Mouse (Mus musculus) heart, embryonic 10.5 days (tissue): ENCODE results near the gene Tex261. TPM values are rescaled to one million over a fixed set of nuclear protein-coding genes. Genes with fewer than 3 reads are reported as not detected.
"Not testable (repeated sequence)": the region's sequence is repeated elsewhere in the genome, so short reads cannot be mapped to it uniquely, and the experiment has no call there.

ENCODE experiments used
- DNase-seq: peaks from one replicate; pipeline ENCODE4 v3.0.0-alpha.2; 2017; ENCODE audit warnings: low spot score
- H3K27ac ChIP-seq: fragments of 300-500 bp; sonication (generic); 2 replicates; pipeline ENCODE4 v1.5.1; 2016; ENCODE audit warnings: mild to moderate bottlenecking
- H3K27me3 ChIP-seq: fragments of 300-500 bp; sonication (generic); 2 replicates; pipeline ENCODE4 v1.6.1; 2016; ENCODE audit warnings: mild to moderate bottlenecking; ENCODE audit not compliant: poor library complexity, insufficient read depth, severe bottlenecking
- H3K36me3 ChIP-seq: fragments of 300-500 bp; sonication (generic); 2 replicates; pipeline ENCODE4 v1.6.1; 2016; ENCODE audit warnings: mild to moderate bottlenecking, moderate library complexity
- H3K4me1 ChIP-seq: fragments of 300-500 bp; sonication (generic); 2 replicates; pipeline ENCODE4 v1.6.1; 2016; ENCODE audit warnings: mild to moderate bottlenecking
- H3K4me3 ChIP-seq: fragments of 300-500 bp; sonication (generic); 2 replicates; pipeline ENCODE4 v1.5.1; 2016; ENCODE audit warnings: mild to moderate bottlenecking, moderate library complexity
- H3K9me3 ChIP-seq: fragments of 300-500 bp; sonication (generic); 2 replicates; pipeline ENCODE4 v1.6.1; 2016; ENCODE audit warnings: mild to moderate bottlenecking, moderate library complexity
- WGBS: fragments of 180-500 bp; shearing (Covaris S2); methylation state at CpG from one replicate; pipeline ENCODE4 v1.1.7; 2016; 5-methylcytosine and 5-hydroxymethylcytosine counted together
- polyA plus RNA-seq: library from polyadenylated mRNA; unstranded; fragments of >200 nt; fragmentation: Nextera tagmentation; extraction: Ambion mirVana; gene quantifications from 2 replicates; pipeline ENCODE4 v1.2.1, GENCODE M21; 2016

Gene Tex261
- polyA plus RNA-seq: 82.4 and 88.7 TPM in 2 replicates

DNA sequence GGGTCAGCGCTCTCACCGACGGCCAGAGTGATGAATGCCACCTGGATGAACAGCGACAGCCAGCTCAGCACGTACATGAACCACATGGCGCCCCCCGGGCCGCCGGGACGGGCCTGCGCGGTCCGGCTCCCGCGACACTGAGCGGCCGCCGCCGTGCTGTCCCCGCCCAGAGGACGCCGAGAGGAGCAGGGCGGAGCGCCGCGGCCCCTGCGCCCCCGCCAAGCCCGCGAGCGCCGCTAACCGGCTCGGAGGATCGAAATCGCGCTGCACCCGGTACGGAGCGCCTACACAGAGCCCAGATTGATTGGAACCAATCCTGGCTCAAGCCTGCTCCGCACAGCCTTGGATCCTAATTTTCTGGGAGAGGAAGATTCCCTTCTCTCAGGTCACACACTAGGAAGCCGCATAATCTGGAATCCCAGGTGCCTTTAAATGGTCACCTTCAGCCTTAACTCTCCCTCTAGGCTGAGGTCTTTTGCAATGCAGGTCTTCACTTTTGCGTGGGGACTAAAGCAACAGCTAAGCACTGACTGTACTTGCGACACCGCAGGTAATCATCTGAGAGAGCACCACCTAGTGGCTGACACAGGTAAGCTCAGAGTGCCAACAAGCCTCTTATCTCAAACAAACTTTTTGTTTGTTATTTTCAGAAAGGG lies at the start of gene Tex261:
Gene Tex261 (minus strand): TSS at position 176 of the 656 bp plus-strand sequence.
- peak within 1 kb of the TSS; percentile 96 for H3K4me3 ChIP-seq
- peak; percentile 93 for DNase-seq
- no peaks in the 10 kb centered on the region for H3K27me3 ChIP-seq
- peak within 1 kb of the TSS; percentile 95 for H3K27ac ChIP-seq
- H3K36me3 ChIP-seq: peaks cover 29% of the 10 kb centered on the region
- no peaks in the 10 kb centered on the region for H3K9me3 ChIP-seq
- peaks cover 11% of the 10 kb centered on the region for H3K4me1 ChIP-seq
- WGBS: under 1% methylated on average over 45 of the region's 45 CpGs

DNA sequence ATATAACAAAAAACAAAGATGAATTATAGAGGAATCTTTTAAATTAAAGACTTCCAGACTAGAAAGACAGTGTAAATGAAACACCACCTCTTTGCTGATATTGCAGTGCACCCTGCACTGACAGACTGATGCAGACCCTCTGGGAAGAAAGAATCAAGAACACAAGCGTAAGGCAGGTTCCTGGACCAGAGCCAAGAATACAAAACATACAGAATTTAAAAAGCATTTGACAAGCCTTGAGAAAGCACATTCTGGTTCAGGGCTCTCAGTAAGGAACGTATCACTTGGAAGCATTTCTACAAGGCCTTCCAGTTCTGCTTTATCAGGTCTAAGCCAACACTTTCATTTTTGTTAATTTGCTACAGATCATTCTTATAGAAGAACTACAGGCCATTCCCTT lies 46.2 kb upstream of the Tex261 start:
- DNase-seq: no peak
- Histone ChIP-seq H3K4me1 (no peaks in the 10 kb centered on the region), H3K27me3 (no peaks in the 10 kb centered on the region), H3K36me3 (0 out of 2 replicates have a peak, but pooled peaks cover 8% of the 10 kb centered on the region), H3K27ac (no peak overlapping the region), H3K9me3 (no peaks in the 10 kb centered on the region), H3K4me3 (no peak overlapping the region)
- WGBS: 62% methylated on average over 2 of the region's 2 CpGs

DNA sequence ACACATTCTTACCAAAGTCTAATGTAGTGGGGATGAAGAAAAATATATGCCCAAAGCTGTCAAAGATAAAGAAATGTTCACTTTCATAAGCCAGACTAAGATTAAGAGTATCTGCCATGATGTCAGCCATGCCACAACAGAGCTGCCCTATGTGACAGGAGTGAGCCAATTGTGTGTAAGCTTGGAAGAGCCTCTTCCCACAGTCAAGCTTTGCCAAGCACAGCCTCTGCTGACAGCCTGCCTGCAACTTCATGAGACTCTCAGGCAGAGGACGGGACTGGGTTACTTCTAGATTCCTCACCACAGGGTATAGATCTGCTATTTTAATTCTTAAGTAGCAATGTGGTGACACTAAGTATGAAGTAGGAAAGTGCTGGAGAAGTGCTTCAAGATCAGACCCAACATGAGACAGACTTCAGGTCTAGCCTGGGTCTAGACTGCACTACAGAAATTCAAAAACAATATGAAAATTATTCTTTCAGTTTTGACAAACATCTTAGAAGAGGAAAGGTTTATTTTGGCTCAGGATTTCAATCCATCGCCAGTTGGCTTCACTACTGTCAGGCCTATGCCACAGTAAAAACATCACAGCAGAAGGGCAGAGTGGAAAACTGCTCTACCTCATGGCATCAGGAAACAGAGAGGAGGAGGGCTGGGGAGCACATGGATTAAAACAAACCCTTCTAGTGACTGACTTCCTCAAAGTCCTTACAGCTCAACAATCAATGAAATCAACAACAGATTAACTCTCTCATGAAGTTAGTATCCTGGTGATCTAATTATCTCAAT lies 45.3 kb upstream of the Tex261 start:
- no peak overlapping the region for H3K4me3 ChIP-seq
- H3K27ac ChIP-seq: no peak overlapping the region
- WGBS: 70% methylated on average over 2 of the region's 2 CpGs
- H3K9me3 ChIP-seq: no peaks in the 10 kb centered on the region
- no peaks in the 10 kb centered on the region for H3K4me1 ChIP-seq
- no peak for DNase-seq
- peaks cover 15% of the 10 kb centered on the region for H3K36me3 ChIP-seq
- H3K27me3 ChIP-seq: no peaks in the 10 kb centered on the region

DNA sequence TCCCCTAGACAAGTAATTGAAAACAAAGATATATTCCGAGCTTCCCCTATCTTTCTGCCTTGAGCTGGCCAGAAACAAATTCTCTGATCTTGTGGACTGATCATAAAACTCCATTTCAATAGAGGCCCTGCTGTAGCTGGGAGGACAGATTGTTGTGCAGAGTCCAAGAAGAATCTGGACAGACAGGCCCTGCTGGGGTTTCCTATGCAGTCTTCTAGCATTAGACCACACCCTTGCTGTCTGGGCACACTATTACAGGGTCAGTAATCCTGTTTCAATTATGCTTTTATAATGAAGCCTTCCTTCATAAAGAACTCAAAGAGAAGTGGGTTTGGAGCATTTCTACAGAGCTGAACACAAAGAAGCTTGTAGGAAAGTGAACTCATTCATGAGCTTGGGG lies 43.4 kb upstream of the Tex261 start:
- Histone ChIP-seq H3K27me3 (no peaks in the 10 kb centered on the region), H3K9me3 (no peaks in the 10 kb centered on the region), H3K27ac (no peak overlapping the region), H3K4me3 (no peak overlapping the region), H3K4me1 (no peaks in the 10 kb centered on the region), H3K36me3 (peaks cover 22% of the 10 kb centered on the region)
- 83% methylated on average over 1 of the region's 1 CpGs for WGBS
- no peak for DNase-seq

DNA sequence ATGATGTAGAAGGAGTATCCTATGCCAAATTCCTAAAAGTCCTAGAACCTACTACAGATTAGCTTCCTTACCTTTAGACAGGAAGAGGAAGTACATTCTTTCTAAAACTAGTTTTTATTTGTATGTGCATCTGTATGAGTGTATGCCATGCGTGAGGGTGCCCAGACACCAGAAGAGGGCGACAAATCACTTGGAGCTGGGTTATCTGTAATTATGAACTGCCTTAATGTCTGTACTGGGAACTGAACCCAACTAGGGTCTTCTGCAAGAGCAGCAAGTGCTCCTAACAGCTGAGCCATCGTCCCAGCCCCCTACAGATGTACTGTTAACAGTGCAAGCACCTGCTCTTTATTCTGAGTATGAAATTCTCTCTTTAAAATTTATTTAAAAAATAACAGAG lies 40.2 kb upstream of the Tex261 start:
- Histone ChIP-seq H3K4me1 (no peaks in the 10 kb centered on the region), H3K27me3 (no peaks in the 10 kb centered on the region), H3K9me3 (no peaks in the 10 kb centered on the region), H3K27ac (no peak overlapping the region), H3K4me3 (no peak overlapping the region), H3K36me3 (peaks cover 41% of the 10 kb centered on the region)
- no peak for DNase-seq
- WGBS: 92% methylated on average over 3 of the region's 3 CpGs

DNA sequence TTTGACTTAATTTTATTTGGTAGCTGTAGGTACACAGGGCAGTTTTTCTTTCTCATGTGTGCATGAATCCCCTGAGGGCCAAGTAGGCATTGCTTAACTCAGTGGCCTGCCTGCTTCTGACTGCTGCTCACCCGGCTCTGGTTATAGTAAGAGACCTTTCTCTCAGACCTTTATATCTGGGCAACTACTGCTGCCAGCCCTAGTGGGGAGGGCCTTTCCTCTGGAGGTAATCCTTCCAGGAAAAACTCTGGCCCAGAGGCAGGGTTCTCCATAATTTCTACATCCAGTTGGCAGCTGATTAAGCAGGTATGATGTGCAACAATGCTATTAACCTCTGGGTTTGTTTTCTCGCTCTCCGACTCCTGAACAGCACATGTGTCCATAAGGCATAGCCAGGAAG lies 27.2 kb upstream of the Tex261 start:
- Histone ChIP-seq H3K4me1 (no peaks in the 10 kb centered on the region), H3K36me3 (peaks cover 56% of the 10 kb centered on the region), H3K4me3 (no peak overlapping the region), H3K9me3 (no peaks in the 10 kb centered on the region), H3K27ac (no peak overlapping the region), H3K27me3 (no peaks in the 10 kb centered on the region)
- no peak for DNase-seq
- WGBS: 91% methylated on average over 3 of the region's 3 CpGs

DNA sequence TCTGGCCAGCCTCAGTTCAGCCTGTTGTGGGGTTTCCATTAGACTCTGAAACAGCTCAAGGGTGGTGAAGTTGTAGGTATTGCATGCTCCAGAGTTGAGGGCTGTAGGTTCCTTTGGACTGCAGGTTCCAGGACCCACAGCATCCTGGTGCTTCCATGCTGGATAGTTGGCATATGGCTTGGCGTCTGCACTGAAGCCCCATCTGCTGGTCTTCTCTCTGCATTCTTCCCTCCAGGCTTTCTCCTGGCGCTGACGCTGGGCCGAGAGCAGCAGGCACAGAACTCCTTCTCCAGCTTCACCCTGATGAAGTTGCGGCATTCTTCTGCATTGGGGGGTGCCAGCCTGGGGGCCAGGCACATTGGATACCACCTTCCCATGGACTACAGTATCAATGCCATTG lies 26.4 kb upstream of the Tex261 start:
- H3K9me3 ChIP-seq: no peaks in the 10 kb centered on the region
- H3K4me3 ChIP-seq: no peak overlapping the region
- no peaks in the 10 kb centered on the region for H3K4me1 ChIP-seq
- 92% methylated on average over 5 of the region's 5 CpGs for WGBS
- DNase-seq: no peak
- no peaks in the 10 kb centered on the region for H3K27me3 ChIP-seq
- no peak overlapping the region for H3K27ac ChIP-seq
- H3K36me3 ChIP-seq: peaks cover 51% of the 10 kb centered on the region

DNA sequence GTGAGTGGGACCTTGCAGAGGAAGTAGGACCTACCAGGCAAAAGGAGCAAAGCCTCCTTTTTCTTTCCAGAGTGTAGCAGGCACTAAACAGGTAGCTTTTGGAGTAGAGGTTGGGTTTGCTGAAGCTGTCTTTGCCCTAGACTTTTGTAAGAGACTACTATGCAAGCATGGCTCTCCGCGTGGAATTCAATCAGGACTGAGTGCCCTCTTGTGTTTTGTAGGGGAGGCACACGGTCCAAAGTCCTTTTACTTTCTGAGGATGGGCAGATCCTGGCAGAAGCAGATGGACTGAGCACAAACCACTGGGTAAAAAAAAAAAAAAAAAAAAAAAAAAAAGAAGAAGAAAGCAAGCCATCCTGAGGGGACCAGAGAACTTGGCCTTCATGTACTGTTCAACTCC lies 21.1 kb upstream of the Tex261 start:
- Histone ChIP-seq H3K4me3 (no peak overlapping the region), H3K27ac (no peak overlapping the region), H3K4me1 (peaks cover 15% of the 10 kb centered on the region), H3K36me3 (peaks cover 27% of the 10 kb centered on the region), H3K9me3 (no peaks in the 10 kb centered on the region), H3K27me3 (no peaks in the 10 kb centered on the region)
- WGBS: 58% methylated on average over 3 of the region's 3 CpGs
- no peak for DNase-seq

DNA sequence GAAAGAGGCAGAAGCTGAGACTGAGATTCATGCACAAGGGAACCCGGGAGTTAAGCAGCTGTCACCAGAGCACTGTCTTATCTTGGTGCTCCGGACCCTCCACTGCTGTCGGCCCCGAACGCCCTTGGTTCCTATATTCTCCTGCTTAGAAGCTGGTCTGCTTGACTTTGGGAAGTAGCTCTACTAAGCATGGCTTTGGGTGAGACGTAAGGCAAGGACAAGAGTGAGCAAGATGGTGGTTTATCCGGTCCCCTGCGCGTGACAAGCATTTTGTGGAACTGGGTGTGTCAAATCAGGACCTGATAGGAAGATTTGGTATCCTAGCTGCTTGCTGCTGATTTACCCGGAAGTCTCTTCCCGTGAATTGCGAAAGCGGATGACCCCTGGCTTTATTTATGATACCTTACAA lies 19.9 kb upstream of the Tex261 start:
- Histone ChIP-seq H3K4me3 (peak overlapping the region; percentile 81), H3K27ac (peak overlapping the region; percentile 96), H3K9me3 (no peaks in the 10 kb centered on the region), H3K36me3 (peaks cover 15% of the 10 kb centered on the region), H3K27me3 (no peaks in the 10 kb centered on the region), H3K4me1 (peaks cover 21% of the 10 kb centered on the region)
- DNase-seq: no peak
- 6% methylated on average over 13 of the region's 13 CpGs for WGBS

DNA sequence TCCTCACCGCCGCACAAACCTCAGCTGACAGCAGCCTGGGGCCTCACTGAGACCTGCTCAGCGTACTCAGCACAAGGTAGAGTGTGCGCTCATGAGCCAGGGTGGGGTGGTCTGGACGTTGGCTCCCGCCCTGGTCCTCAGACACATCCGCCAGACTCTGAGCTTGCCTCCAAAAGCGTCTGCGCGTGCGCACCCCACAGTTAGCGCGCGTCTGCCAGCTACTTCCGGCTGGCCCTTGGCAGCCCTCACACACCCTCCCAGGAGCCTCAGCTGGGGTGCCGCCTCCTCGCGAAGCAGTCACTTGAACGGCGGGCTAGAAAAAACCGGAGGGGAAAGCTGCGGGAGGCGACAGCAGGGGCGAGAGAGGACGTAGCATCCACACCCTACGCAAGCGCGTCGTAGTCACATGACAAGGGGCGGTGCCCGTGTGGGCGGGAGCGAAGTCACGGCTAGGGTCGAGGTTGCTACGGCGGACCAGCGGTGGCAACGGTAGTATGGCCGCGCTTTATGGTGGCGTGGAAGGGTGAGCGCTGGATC lies 19.2 kb upstream of the Tex261 start, which contains the start of gene Nagk:
Gene Nagk (plus strand): TSS at position 223 of the 537 bp plus-strand sequence.
- Histone ChIP-seq H3K4me3 (peak within 1 kb of the TSS; percentile 81), H3K4me1 (peaks cover 21% of the 10 kb centered on the region), H3K9me3 (no peaks in the 10 kb centered on the region), H3K27me3 (no peaks in the 10 kb centered on the region), H3K36me3 (peaks cover 12% of the 10 kb centered on the region), H3K27ac (peak within 1 kb of the TSS; percentile 96)
- under 1% methylated on average over 43 of the region's 43 CpGs for WGBS
- DNase-seq: peak; percentile 98

DNA sequence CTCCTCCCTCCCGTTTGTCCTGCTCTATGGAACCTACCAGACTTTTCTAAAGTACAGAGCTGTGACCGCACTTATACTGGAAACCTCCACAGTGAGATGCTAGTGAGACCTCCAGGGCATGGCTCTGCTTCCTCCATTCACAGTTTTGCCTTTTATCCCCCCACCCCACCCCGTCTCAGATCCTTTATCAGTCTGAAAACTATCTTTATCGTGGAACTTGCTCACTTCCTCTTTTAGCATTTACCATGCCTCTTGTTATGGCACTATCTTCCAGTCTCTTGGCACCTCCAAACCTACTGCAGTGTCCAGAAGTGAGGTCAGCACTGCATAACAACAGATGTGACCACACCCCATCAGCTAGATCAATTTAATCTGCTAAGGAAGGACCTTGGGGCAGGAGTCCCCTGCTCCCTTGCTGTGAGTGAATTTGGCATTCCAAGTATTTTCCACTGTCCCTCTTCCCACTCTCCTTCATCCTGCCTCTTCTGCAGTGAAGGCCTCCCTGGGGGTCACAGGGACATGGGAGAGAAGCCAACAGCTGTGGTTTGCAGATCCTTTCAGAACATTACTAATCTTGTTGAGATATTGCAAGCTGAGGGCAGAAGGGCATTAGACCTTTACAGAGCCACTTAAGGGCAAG lies 15.8 kb upstream of the Tex261 start:
- WGBS: 58% methylated on average over 4 of the region's 4 CpGs
- H3K36me3 ChIP-seq: no peaks in the 10 kb centered on the region
- no peaks in the 10 kb centered on the region for H3K9me3 ChIP-seq
- peaks cover 26% of the 10 kb centered on the region for H3K4me1 ChIP-seq
- peak; percentile 62 for DNase-seq
- H3K27me3 ChIP-seq: peaks cover 9% of the 10 kb centered on the region; the same call in 1 of the 2 replicates
- no peak overlapping the region for H3K27ac ChIP-seq
- H3K4me3 ChIP-seq: no peak overlapping the region

DNA sequence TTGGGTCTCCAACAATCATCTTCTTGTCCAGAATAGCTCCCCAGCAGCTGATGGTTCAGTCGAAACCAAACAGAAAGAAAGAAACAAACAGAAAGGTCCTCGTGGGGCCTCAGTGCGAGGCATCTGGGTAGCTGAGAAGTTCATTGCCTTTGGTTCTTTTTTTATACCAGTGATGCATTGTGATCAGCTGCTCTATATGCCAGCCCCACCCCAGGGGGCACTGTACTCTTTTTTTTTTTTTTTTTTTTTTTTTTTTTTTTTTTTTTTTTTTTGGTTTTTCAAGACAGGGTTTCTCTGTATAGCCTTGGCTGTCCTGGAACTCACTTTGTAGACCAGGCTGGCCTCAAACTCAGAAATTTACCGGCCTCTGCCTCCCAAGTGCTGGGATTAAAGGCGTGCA lies 14.9 kb upstream of the Tex261 start:
- DNase-seq, H3K36me3 ChIP-seq, H3K9me3 ChIP-seq, H3K4me3 ChIP-seq, H3K27ac ChIP-seq, H3K27me3 ChIP-seq: not testable (repeated sequence)
- WGBS: 82% methylated on average over 5 of the region's 5 CpGs
- H3K4me1 ChIP-seq: peaks cover 23% of the 10 kb centered on the region

DNA sequence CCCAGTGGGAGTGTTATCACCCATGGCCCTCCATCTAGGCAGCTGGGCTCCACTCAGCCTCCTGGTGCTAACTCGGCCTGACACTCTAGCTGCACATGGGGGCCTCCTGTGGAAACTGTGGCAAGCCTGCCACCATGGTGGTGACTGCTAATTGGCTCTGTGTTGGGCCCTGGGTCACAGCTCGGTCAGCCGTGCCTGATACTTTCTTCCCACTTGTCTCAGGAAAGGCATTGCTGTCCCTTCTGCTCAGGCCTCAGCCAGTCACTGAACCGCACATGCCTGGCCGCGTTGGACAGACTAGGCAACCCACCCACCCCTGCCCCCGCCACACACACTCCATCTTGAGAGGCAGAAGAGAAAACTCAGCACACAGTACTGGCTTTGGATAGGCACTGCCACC lies 12.9 kb upstream of the Tex261 start:
- Histone ChIP-seq H3K27me3 (peaks cover 9% of the 10 kb centered on the region; the same call in 1 of the 2 replicates), H3K36me3 (no peaks in the 10 kb centered on the region)

More for the DNA sequence above, 12.9 kb upstream of the Tex261 start:
- H3K27ac ChIP-seq: no peak overlapping the region
- peaks cover 11% of the 10 kb centered on the region for H3K4me1 ChIP-seq
- WGBS: 67% methylated on average over 7 of the region's 7 CpGs
- no peak overlapping the region for H3K4me3 ChIP-seq
- no peaks in the 10 kb centered on the region for H3K9me3 ChIP-seq
- peak; percentile 69 for DNase-seq
